Mouse (Mus musculus) stomach, embryonic 15.5 days (tissue): ENCODE results near the gene Mettl21a. TPM values are rescaled to one million over a fixed set of nuclear protein-coding genes. Genes with fewer than 3 reads are reported as not detected.
"Not testable (repeated sequence)": the region's sequence is repeated elsewhere in the genome, so short reads cannot be mapped to it uniquely, and the experiment has no call there.

ENCODE experiments used
- ATAC-seq: fragments of 200-750 bp; cut with Nextera tagmentation; 2 replicates; pipeline ENCODE4 v1.8.0; 2017; ENCODE audit warnings: low read depth, moderate number of reproducible peaks, moderate TSS enrichment; ENCODE audit not compliant: insufficient read depth, low FRiP score
- H3K27ac ChIP-seq: fragments of 300-500 bp; sonication (generic); 2 replicates; pipeline ENCODE4 v1.5.1; 2015; ENCODE audit warnings: mild to moderate bottlenecking, inconsistent platforms
- H3K27me3 ChIP-seq: fragments of 300-500 bp; sonication (generic); replicated peaks from 2 replicates; pipeline ENCODE4 v1.6.1; 2015; ENCODE audit warnings: inconsistent platforms
- H3K36me3 ChIP-seq: fragments of 300-500 bp; sonication (generic); 2 replicates; pipeline ENCODE4 v1.6.1; 2015; ENCODE audit warnings: inconsistent platforms
- H3K4me1 ChIP-seq: fragments of 300-500 bp; sonication (generic); 2 replicates; pipeline ENCODE4 v1.6.1; 2015; ENCODE audit warnings: inconsistent platforms
- H3K4me2 ChIP-seq: fragments of 300-500 bp; sonication (generic); 2 replicates; pipeline ENCODE4 v1.6.1; 2015; ENCODE audit warnings: mild to moderate bottlenecking, inconsistent platforms
- H3K4me3 ChIP-seq: fragments of 300-500 bp; sonication (generic); replicated peaks from 2 replicates; pipeline ENCODE4 v1.5.1; 2015; ENCODE audit warnings: inconsistent platforms
- H3K9ac ChIP-seq: fragments of 300-500 bp; sonication (generic); 2 replicates; pipeline ENCODE4 v1.6.1; 2015; ENCODE audit warnings: inconsistent platforms
- H3K9me3 ChIP-seq: fragments of 300-500 bp; sonication (generic); 2 replicates; pipeline ENCODE4 v1.6.1; 2016; ENCODE audit warnings: inconsistent platforms
- WGBS: fragments of 180-500 bp; shearing (Covaris S2); methylation state at CpG from one replicate; pipeline ENCODE4 v1.1.7; 2015; 5-methylcytosine and 5-hydroxymethylcytosine counted together
- polyA plus RNA-seq: library from polyadenylated mRNA; unstranded; fragments of >200 nt; fragmentation: Nextera tagmentation; extraction: Ambion mirVana; gene quantifications from 2 replicates; pipeline ENCODE4 v1.2.1, GENCODE M21; 2015

Mettl21a gene
- polyA plus RNA-seq, 1 experiment from 2014 or later, result 19.2 TPM

- 46% methylated on average over 4 of the region's 4 CpGs for WGBS
- H3K9me3 ChIP-seq, result no peaks in the 10 kb centered on the region
- no peak overlapping the region for H3K4me2 ChIP-seq
- ATAC-seq, result peak; percentile 71; the same call in 1 of the 2 replicates
- no peaks in the 10 kb centered on the region for H3K4me1 ChIP-seq
- H3K4me3 ChIP-seq, result no peak overlapping the region
- H3K9ac ChIP-seq, result no peak overlapping the region
- no peaks in the 10 kb centered on the region for H3K27me3 ChIP-seq
- peaks cover 8% of the 10 kb centered on the region; the same call in 1 of the 2 replicates for H3K36me3 ChIP-seq
- no peak overlapping the region for H3K27ac ChIP-seq
These were observed 7.9 kb downstream of the Mettl21a start for GRCm38 (mm10) chr1:64609145-64609544.

- peaks cover 8% of the 10 kb centered on the region; the same call in 1 of the 2 replicates for H3K36me3 ChIP-seq
- ATAC-seq, result no peak
These were observed 13.7 kb downstream of the Mettl21a start for GRCm38 (mm10) chr1:64603381-64603780.

GRCm38 (mm10) chr1:64601242-64601842 is 15.7 kb downstream of the Mettl21a start:
- no peaks in the 10 kb centered on the region for H3K9me3 ChIP-seq
- WGBS, result 69% methylated on average over 6 of the region's 6 CpGs
- no peak; the same call in 1 of the 2 replicates for ATAC-seq

More at GRCm38 (mm10) chr1:64603381-64603780, 13.7 kb downstream of the Mettl21a start:
- no peak overlapping the region for H3K4me2 ChIP-seq
- 0 out of 2 replicates have a peak, but pooled peaks cover 4% of the 10 kb centered on the region for H3K4me1 ChIP-seq
- H3K9ac ChIP-seq, result no peak overlapping the region
- no peaks in the 10 kb centered on the region for H3K9me3 ChIP-seq
- WGBS, result 87% methylated on average over 5 of the region's 5 CpGs
- H3K27ac ChIP-seq, result no peak overlapping the region
- H3K4me3 ChIP-seq, result no peak overlapping the region
- no peaks in the 10 kb centered on the region for H3K27me3 ChIP-seq

GRCm38 (mm10) chr1:64600413-64601077 is 16.5 kb downstream of the Mettl21a start:
- Histone ChIP-seq H3K4me3 (no peak overlapping the region), H3K4me1 (0 out of 2 replicates have a peak, but pooled peaks cover 4% of the 10 kb centered on the region), H3K36me3 (no peaks in the 10 kb centered on the region), H3K27ac (peak overlapping the region; percentile 48; the same call in 1 of the 2 replicates), H3K27me3 (no peaks in the 10 kb centered on the region), H3K9me3 (no peaks in the 10 kb centered on the region), H3K9ac (no peak overlapping the region), H3K4me2 (no peak overlapping the region)
- 68% methylated on average over 7 of the region's 7 CpGs for WGBS
- ATAC-seq, result no peak

More at GRCm38 (mm10) chr1:64601242-64601842, 15.7 kb downstream of the Mettl21a start:
- Histone ChIP-seq H3K27ac (no peak overlapping the region), H3K4me3 (no peak overlapping the region), H3K36me3 (no peaks in the 10 kb centered on the region), H3K9ac (no peak overlapping the region), H3K4me1 (0 out of 2 replicates have a peak, but pooled peaks cover 4% of the 10 kb centered on the region), H3K27me3 (no peaks in the 10 kb centered on the region), H3K4me2 (no peak overlapping the region)

- WGBS, result 53% methylated on average over 5 of the region's 5 CpGs
- H3K9ac ChIP-seq, result no peak overlapping the region
- H3K27ac ChIP-seq, result no peak overlapping the region
- no peaks in the 10 kb centered on the region for H3K9me3 ChIP-seq
- no peak overlapping the region for H3K4me3 ChIP-seq
- no peaks in the 10 kb centered on the region for H3K27me3 ChIP-seq
- no peaks in the 10 kb centered on the region for H3K36me3 ChIP-seq
- 0 out of 2 replicates have a peak, but pooled peaks cover 4% of the 10 kb centered on the region for H3K4me1 ChIP-seq
- H3K4me2 ChIP-seq, result no peak overlapping the region
- no peak for ATAC-seq
These were observed 18.1 kb downstream of the Mettl21a start for GRCm38 (mm10) chr1:64598926-64599325.

GRCm38 (mm10) chr1:64578801-64579200 is 38.2 kb downstream of the Mettl21a start:
- no peak for ATAC-seq
- Histone ChIP-seq H3K9me3 (no peaks in the 10 kb centered on the region), H3K27ac (no peak overlapping the region), H3K4me2 (no peak overlapping the region), H3K36me3 (peaks cover 10% of the 10 kb centered on the region; the same call in 1 of the 2 replicates), H3K9ac (no peak overlapping the region), H3K27me3 (no peaks in the 10 kb centered on the region), H3K4me3 (no peak overlapping the region), H3K4me1 (no peaks in the 10 kb centered on the region)
- 93% methylated on average over 3 of the region's 3 CpGs for WGBS

GRCm38 (mm10) chr1:64577911-64578310 is 39.1 kb downstream of the Mettl21a start:
- not testable (repeated sequence) for H3K4me3 ChIP-seq, H3K9ac ChIP-seq, H3K4me2 ChIP-seq, H3K36me3 ChIP-seq, H3K27ac ChIP-seq, H3K4me1 ChIP-seq, ATAC-seq, H3K27me3 ChIP-seq, H3K9me3 ChIP-seq
- 51% methylated on average over 9 of the region's 9 CpGs for WGBS

- H3K27ac ChIP-seq, result no peak overlapping the region
- H3K4me3 ChIP-seq, result no peak overlapping the region
- no peak overlapping the region for H3K9ac ChIP-seq
- WGBS, result 81% methylated on average over 2 of the region's 2 CpGs
- no peaks in the 10 kb centered on the region for H3K27me3 ChIP-seq
- H3K36me3 ChIP-seq, result peaks cover 11% of the 10 kb centered on the region; the same call in 1 of the 2 replicates
- ATAC-seq, result no peak
- no peak overlapping the region for H3K4me2 ChIP-seq
- no peaks in the 10 kb centered on the region for H3K9me3 ChIP-seq
- H3K4me1 ChIP-seq, result no peaks in the 10 kb centered on the region
These were observed 40.3 kb downstream of the Mettl21a start for GRCm38 (mm10) chr1:64576732-64577131.

GRCm38 (mm10) chr1:64576022-64576421 is 41.0 kb downstream of the Mettl21a start:
- Histone ChIP-seq H3K4me1 (no peaks in the 10 kb centered on the region), H3K36me3 (peaks cover 7% of the 10 kb centered on the region; the same call in 1 of the 2 replicates), H3K9me3 (no peaks in the 10 kb centered on the region), H3K27me3 (no peaks in the 10 kb centered on the region), H3K4me3 (no peak overlapping the region), H3K4me2 (no peak overlapping the region), H3K9ac (no peak overlapping the region), H3K27ac (no peak overlapping the region)
- WGBS, result 87% methylated on average over 7 of the region's 7 CpGs
- ATAC-seq, result no peak

- H3K27ac ChIP-seq, result no peak overlapping the region
- H3K36me3 ChIP-seq, result peaks cover 8% of the 10 kb centered on the region; the same call in 1 of the 2 replicates
- no peak overlapping the region for H3K9ac ChIP-seq
- H3K4me2 ChIP-seq, result no peak overlapping the region
- ATAC-seq, result no peak
- no peak overlapping the region for H3K4me3 ChIP-seq
- H3K4me1 ChIP-seq, result no peaks in the 10 kb centered on the region
- H3K9me3 ChIP-seq, result no peaks in the 10 kb centered on the region
- H3K27me3 ChIP-seq, result no peaks in the 10 kb centered on the region
These were observed 48.8 kb downstream of the Mettl21a start for GRCm38 (mm10) chr1:64568206-64568605.

GRCm38 (mm10) chr1:64560105-64560504 is 56.9 kb downstream of the Mettl21a start:
- Histone ChIP-seq H3K27me3 (no peaks in the 10 kb centered on the region), H3K36me3 (peaks cover 2% of the 10 kb centered on the region; the same call in 1 of the 2 replicates), H3K9me3 (no peaks in the 10 kb centered on the region), H3K27ac (no peak overlapping the region), H3K4me2 (no peak overlapping the region), H3K4me3 (no peak overlapping the region), H3K9ac (no peak overlapping the region), H3K4me1 (no peaks in the 10 kb centered on the region)
- no peak for ATAC-seq
- 91% methylated on average over 3 of the region's 3 CpGs for WGBS
